Mouse (Mus musculus) stomach, postnatal 0 days (tissue): ENCODE measurements around the gene Pdhx. TPM values are rescaled to one million over a fixed set of nuclear protein-coding genes. Genes with fewer than 3 reads are reported as not detected.

ENCODE experiments used
- ATAC-seq: fragments of 200-750 bp; cut with Nextera tagmentation; 2 replicates; pipeline ENCODE4 v1.8.0; 2017; ENCODE audit not compliant: low FRiP score, low TSS enrichment
- DNase-seq: peaks from one replicate; pipeline ENCODE4 v3.0.0-alpha.2; 2016; ENCODE audit warnings: low spot score
- H3K27ac ChIP-seq: fragments of 300-500 bp; sonication (generic); replicated peaks from 2 replicates; pipeline ENCODE4 v1.5.1; 2014; ENCODE audit warnings: mild to moderate bottlenecking, control low read depth
- H3K27me3 ChIP-seq: fragments of 300-500 bp; sonication (generic); 2 replicates; pipeline ENCODE4 v1.6.1; 2014; ENCODE audit warnings: low read length; ENCODE audit not compliant: control insufficient read depth, insufficient read depth
- H3K36me3 ChIP-seq: fragments of 300-500 bp; sonication (generic); 2 replicates; pipeline ENCODE4 v1.6.1; 2014; ENCODE audit warnings: low read length, mixed read lengths; ENCODE audit not compliant: control insufficient read depth, insufficient read depth
- H3K4me1 ChIP-seq: fragments of 300-500 bp; sonication (generic); replicated peaks from 2 replicates; pipeline ENCODE4 v1.6.1; 2014; ENCODE audit warnings: antibody characterized with exemption; ENCODE audit not compliant: control insufficient read depth, insufficient read depth
- H3K4me2 ChIP-seq: fragments of 300-500 bp; sonication (generic); replicated peaks from 2 replicates; pipeline ENCODE4 v1.6.1; 2014; ENCODE audit warnings: low read depth, mild to moderate bottlenecking, control low read depth, moderate library complexity
- H3K4me3 ChIP-seq: fragments of 300-500 bp; sonication (generic); 2 replicates; pipeline ENCODE4 v1.5.1; 2014; ENCODE audit warnings: low read depth, low read length, control low read depth
- H3K9ac ChIP-seq: fragments of 300-500 bp; sonication (generic); 2 replicates; pipeline ENCODE4 v1.6.1; 2014; ENCODE audit warnings: mild to moderate bottlenecking, low read length, control low read depth, mixed read lengths
- H3K9me3 ChIP-seq: fragments of 300-500 bp; sonication (generic); 2 replicates; pipeline ENCODE4 v1.6.1; 2016; ENCODE audit warnings: low read length; ENCODE audit not compliant: control insufficient read depth
- CTCF ChIP-seq: IDR thresholded peaks from 2 replicates; pipeline ENCODE4 v1.5.1; 2016; ENCODE audit warnings: antibody characterized with exemption, low read depth, mild to moderate bottlenecking, moderate library complexity
- EP300 ChIP-seq: optimal IDR thresholded peaks from 2 replicates; pipeline ENCODE3; 2016; ENCODE audit warnings: antibody characterized with exemption
- WGBS: fragments of 180-500 bp; shearing (Covaris S2); extraction: QIAGEN DNeasy Blood & Tissue Kit; methylation state at CpG from one replicate; pipeline ENCODE4 v1.1.7; 2014; 5-methylcytosine and 5-hydroxymethylcytosine counted together
- polyA plus RNA-seq: library from polyadenylated mRNA; unstranded; fragments of >200 nt; fragmentation: Nextera tagmentation; extraction: Ambion mirVana; gene quantifications from 2 replicates; pipeline ENCODE4 v1.2.1, GENCODE M21; 2015

Pdhx gene
- polyA plus RNA-seq, 1 experiment from 2014 or later = 24.7 TPM

DNA sequence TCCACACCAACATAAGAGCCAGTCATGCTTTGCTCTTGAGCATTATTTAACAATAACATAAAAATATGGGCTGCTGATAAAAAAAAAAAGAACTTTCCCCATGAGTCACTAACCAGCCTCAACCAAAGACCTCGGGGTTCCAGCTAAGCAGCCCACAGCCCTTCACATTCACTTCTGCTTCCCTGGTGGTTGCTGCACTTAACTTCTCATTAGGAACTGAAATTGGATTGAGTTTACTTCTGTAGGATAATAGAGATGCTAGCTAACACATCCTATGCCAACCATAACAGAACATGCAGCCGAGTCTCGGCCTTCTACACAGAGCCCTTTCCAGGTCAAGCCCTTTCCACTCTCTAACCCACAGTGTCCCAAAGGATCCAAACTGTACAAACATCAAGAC lies 65.1 kb downstream of the Pdhx start:
- 84% methylated on average over 3 of the region's 3 CpGs for WGBS
- Histone ChIP-seq H3K27ac (no peak overlapping the region), H3K4me1 (no peaks in the 10 kb centered on the region), H3K36me3 (no peaks in the 10 kb centered on the region), H3K4me2 (no peak overlapping the region), H3K9ac (no peak overlapping the region), H3K9me3 (no peaks in the 10 kb centered on the region), H3K4me3 (no peak overlapping the region), H3K27me3 (no peaks in the 10 kb centered on the region)
- TF ChIP-seq CTCF = no peak
- TF ChIP-seq EP300 = no peak
- DNase-seq = no peak
- ATAC-seq = no peak

DNA sequence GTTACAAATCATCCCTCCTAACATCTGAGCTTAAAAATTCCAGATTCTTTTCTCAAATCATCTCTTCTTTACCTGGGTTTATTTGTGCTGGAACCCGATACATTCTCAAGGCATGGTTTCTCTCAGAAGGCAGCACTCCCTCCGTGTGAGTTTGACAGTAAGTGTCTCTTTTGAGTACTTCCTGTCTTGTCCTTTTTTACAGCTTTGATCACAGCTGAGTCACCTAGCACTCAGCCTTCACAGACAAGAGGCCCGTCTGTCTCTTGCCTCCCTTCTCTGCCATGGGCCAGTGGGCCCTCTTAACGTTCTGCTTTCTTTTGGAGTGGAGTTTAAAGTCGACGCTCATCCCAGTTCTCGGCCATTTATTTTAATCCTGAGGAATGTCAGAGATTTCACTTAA lies 68.7 kb downstream of the Pdhx start:
- Histone ChIP-seq H3K9ac (no peak overlapping the region), H3K4me1 (no peaks in the 10 kb centered on the region), H3K4me2 (no peak overlapping the region), H3K36me3 (no peaks in the 10 kb centered on the region), H3K9me3 (no peaks in the 10 kb centered on the region), H3K27me3 (no peaks in the 10 kb centered on the region), H3K27ac (no peak overlapping the region), H3K4me3 (no peak overlapping the region)
- ATAC-seq (no peak), DNase-seq (no peak)
- 50% methylated on average over 7 of the region's 7 CpGs for WGBS
- TF ChIP-seq CTCF = no peak
- no peak for TF ChIP-seq EP300

DNA sequence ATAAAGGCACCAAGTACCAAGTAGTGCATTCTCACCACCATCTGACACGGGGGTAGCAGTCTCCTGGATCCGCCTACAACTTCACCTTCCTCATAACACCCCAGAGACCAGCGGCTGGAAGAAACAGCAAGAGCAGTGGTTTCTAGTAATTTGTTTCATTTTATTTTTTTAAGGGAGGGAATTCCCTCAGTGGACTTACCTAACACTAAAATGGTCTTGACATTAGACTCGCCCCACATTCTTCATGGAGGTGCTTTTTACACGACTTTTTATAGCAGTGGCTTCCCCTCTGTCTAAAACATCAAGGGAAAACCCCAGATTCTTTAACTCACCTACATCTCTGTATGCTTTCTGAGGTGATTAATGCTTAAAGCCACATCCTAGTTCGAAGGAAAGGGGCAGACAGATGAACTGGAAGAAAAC lies 74.1 kb downstream of the Pdhx start:
- Histone ChIP-seq H3K36me3 (no peaks in the 10 kb centered on the region), H3K27me3 (no peaks in the 10 kb centered on the region), H3K4me3 (no peak overlapping the region), H3K27ac (no peak overlapping the region), H3K4me1 (no peaks in the 10 kb centered on the region), H3K9ac (no peak overlapping the region), H3K9me3 (no peaks in the 10 kb centered on the region), H3K4me2 (no peak overlapping the region)
- DNase-seq (no peak), ATAC-seq (no peak)
- TF ChIP-seq CTCF (no peak), EP300 (no peak)
- WGBS = 56% methylated on average over 6 of the region's 6 CpGs

DNA sequence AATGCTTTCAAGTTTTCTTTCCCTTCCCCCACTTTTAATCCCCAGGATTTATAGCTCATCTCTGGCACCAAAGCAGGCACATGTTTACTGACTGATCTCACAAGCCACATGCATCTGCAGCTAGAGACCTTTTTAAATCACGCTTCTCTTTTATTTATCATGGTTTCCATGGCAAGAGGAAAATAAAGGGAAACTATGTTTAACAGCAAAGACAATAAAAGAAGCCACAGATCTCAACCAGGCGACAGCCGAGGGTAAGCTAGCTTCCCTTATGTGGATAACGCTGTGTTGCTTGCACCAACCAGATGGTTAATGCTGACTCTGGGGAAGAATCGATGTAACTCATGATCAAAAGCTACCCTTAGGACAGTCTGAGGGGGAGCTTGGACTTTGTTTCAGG lies 75.0 kb downstream of the Pdhx start:
- no peak overlapping the region for H3K9ac ChIP-seq
- no peaks in the 10 kb centered on the region for H3K4me1 ChIP-seq
- no peaks in the 10 kb centered on the region for H3K9me3 ChIP-seq
- no peaks in the 10 kb centered on the region for H3K36me3 ChIP-seq
- no peak overlapping the region for H3K4me3 ChIP-seq
- no peak for DNase-seq
- TF ChIP-seq EP300 = no peak
- TF ChIP-seq CTCF = no peak
- ATAC-seq = no peak; the same call in 1 of the 2 replicates
- no peak overlapping the region for H3K4me2 ChIP-seq
- no peaks in the 10 kb centered on the region for H3K27me3 ChIP-seq
- H3K27ac ChIP-seq = no peak overlapping the region
- 24% methylated on average over 5 of the region's 5 CpGs for WGBS

DNA sequence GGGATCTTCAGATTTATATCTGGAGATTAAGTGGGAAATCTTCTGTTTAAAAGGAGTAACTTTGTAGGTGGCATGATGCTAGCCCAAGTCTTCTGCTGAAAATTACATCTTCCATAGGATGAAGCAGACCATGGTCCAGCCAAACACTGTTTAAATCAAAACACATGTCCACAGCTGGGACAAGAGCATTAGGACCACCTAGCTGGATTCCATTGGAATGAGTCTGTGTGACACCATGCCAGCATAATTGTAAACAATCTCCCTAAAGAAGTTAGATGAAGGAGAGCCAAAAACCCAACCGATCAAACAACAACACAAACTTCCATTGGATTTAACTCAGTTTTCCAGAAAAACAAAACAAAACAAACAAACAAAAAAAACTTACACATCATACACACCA lies 75.4 kb downstream of the Pdhx start:
- H3K27ac ChIP-seq = no peak overlapping the region

DNA sequence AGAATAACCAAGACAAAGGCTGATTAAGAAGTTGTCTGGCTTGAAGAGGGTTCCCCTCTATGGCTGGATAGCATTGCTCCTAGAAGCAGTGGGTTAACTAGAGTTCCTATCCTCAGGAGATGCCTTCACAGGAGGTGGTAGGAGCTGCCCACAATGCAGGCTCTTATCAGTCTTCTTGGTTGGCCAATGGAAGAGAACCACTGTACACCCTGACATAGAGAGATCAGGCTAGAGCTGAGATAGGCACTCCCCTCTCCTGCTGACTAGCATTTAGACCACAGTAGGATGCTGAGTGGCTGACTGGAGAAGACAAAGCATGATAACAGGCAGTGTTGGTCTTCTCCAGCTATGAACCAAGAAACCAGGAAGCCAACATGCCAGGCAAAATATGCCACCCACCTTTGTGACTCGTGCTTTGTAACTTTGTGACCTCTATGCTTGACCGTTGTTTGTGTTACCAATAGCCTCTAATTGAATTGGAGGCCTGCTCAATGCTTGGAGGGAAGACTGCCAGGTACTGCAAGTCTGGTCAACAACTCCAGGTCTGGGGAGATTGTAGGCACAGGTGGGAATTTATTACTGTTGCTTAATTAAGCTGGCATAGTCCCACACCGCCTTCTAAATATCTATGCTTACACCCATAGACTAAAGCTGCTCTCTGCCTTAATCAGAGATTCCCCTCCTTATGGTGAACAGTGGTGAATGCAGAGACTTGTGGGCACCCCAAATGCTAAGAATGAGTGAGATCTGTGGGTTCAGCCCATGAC lies 79.3 kb downstream of the Pdhx start:
- no peak overlapping the region for H3K4me3 ChIP-seq
- no peaks in the 10 kb centered on the region for H3K9me3 ChIP-seq
- H3K4me1 ChIP-seq = no peaks in the 10 kb centered on the region
- no peak overlapping the region for H3K4me2 ChIP-seq
- ATAC-seq (no peak), DNase-seq (no peak)
- TF ChIP-seq CTCF (no peak), EP300 (no peak)
- H3K36me3 ChIP-seq = no peaks in the 10 kb centered on the region
- no peak overlapping the region for H3K9ac ChIP-seq
- H3K27ac ChIP-seq = no peak overlapping the region
- 75% methylated on average over 3 of the region's 3 CpGs for WGBS
- no peaks in the 10 kb centered on the region for H3K27me3 ChIP-seq

More for the DNA sequence above, 75.4 kb downstream of the Pdhx start:
- no peaks in the 10 kb centered on the region for H3K9me3 ChIP-seq
- no peak overlapping the region for H3K9ac ChIP-seq
- no peak overlapping the region for H3K4me3 ChIP-seq
- no peak overlapping the region for H3K4me2 ChIP-seq
- TF ChIP-seq EP300 (no peak), CTCF (no peak)
- no peaks in the 10 kb centered on the region for H3K36me3 ChIP-seq
- WGBS = 47% methylated on average over 1 of the region's 1 CpGs
- H3K27me3 ChIP-seq = no peaks in the 10 kb centered on the region
- no peaks in the 10 kb centered on the region for H3K4me1 ChIP-seq
- ATAC-seq (no peak), DNase-seq (no peak)
